Mouse (Mus musculus) forebrain, postnatal 0 days (tissue): ENCODE results near the gene Gm9964. TPM values are rescaled to one million over a fixed set of nuclear protein-coding genes. Genes with fewer than 3 reads are reported as not detected.
A peak's percentile ranks its signal among the peaks of the same experiment; 100 is the strongest.

ENCODE experiments used
- ATAC-seq: fragments of 200-750 bp; cut with Nextera tagmentation; 2 replicates; pipeline ENCODE4 v1.8.0; 2017; ENCODE audit warnings: mild to moderate bottlenecking, moderate library complexity
- DNase-seq: peaks from one replicate; pipeline ENCODE4 v3.0.0-alpha.2; 2015
- H3K27ac ChIP-seq: fragments of 300-500 bp; sonication (generic); 2 replicates; pipeline ENCODE4 v1.5.1; 2014; ENCODE audit warnings: low read depth, mild to moderate bottlenecking, antibody characterized with exemption, low read length, moderate library complexity, mixed read lengths
- H3K27me3 ChIP-seq: fragments of 300-500 bp; sonication (generic); 2 replicates; pipeline ENCODE4 v1.6.1; 2014; ENCODE audit warnings: mild to moderate bottlenecking, low read length, mixed read lengths; ENCODE audit not compliant: insufficient read depth
- H3K36me3 ChIP-seq: fragments of 300-500 bp; sonication (generic); 2 replicates; pipeline ENCODE4 v1.6.1; 2014; ENCODE audit warnings: mild to moderate bottlenecking, moderate library complexity; ENCODE audit not compliant: insufficient read depth
- H3K4me1 ChIP-seq: fragments of 300-500 bp; sonication (generic); 2 replicates; pipeline ENCODE4 v1.6.1; 2014; ENCODE audit warnings: antibody characterized with exemption; ENCODE audit not compliant: insufficient read depth
- H3K4me2 ChIP-seq: fragments of 300-500 bp; sonication (generic); 2 replicates; pipeline ENCODE4 v1.6.1; 2014; ENCODE audit warnings: low read depth, mild to moderate bottlenecking, moderate library complexity
- H3K4me3 ChIP-seq: fragments of 300-500 bp; sonication (generic); 2 replicates; pipeline ENCODE4 v1.5.1; 2014; ENCODE audit warnings: low read depth, low read length, mixed read lengths
- H3K9ac ChIP-seq: fragments of 300-500 bp; sonication (generic); 2 replicates; pipeline ENCODE4 v1.6.1; 2014; ENCODE audit warnings: mild to moderate bottlenecking
- H3K9me3 ChIP-seq: fragments of 300-500 bp; sonication (generic); 2 replicates; pipeline ENCODE4 v1.6.1; 2016; ENCODE audit warnings: low read length
- CTCF ChIP-seq: sonication (generic); IDR thresholded peaks from 2 replicates; pipeline ENCODE4 v1.5.1; 2016; ENCODE audit warnings: antibody characterized with exemption, control low read depth, low read depth
- WGBS: fragments of 180-500 bp; shearing (Covaris S2); extraction: QIAGEN DNeasy Blood & Tissue Kit; methylation state at CpG from one replicate; pipeline ENCODE4 v1.1.7; 2014; 5-methylcytosine and 5-hydroxymethylcytosine counted together
- polyA plus RNA-seq: library from polyadenylated mRNA; unstranded; fragments of >200 nt; fragmentation: Nextera tagmentation; extraction: Ambion mirVana; gene quantifications from 2 replicates; pipeline ENCODE4 v1.2.1, GENCODE M21; 2015
- total RNA-seq: library from RNA; depleted of rRNA; stranded (reverse); fragments of >200 nt; gene quantifications from 2 replicates; pipeline ENCODE4 v1.2.3, GENCODE M21; 2014

Gene Gm9964
- total and polyA plus RNA-seq, 2 experiments from 2014 or later: not detected

- H3K27me3 ChIP-seq: no peaks in the 10 kb centered on the region
- DNase-seq (no peak), ATAC-seq (no peak)
- H3K9me3 ChIP-seq: no peaks in the 10 kb centered on the region
- no peaks in the 10 kb centered on the region for H3K36me3 ChIP-seq
- H3K4me2 ChIP-seq: no peak overlapping the region
- no peak overlapping the region for H3K4me3 ChIP-seq
- no peak overlapping the region for H3K27ac ChIP-seq
- 97% methylated on average over 1 of the region's 1 CpGs for WGBS
- H3K9ac ChIP-seq: no peak overlapping the region
- H3K4me1 ChIP-seq: no peaks in the 10 kb centered on the region
- TF ChIP-seq CTCF: no peak
Measured at GRCm38 (mm10) chr11:79329585-79329984, 32.9 kb upstream of the Gm9964 start.

GRCm38 (mm10) chr11:79328060-79328459 is 31.4 kb upstream of the Gm9964 start:
- H3K4me1 ChIP-seq: no peaks in the 10 kb centered on the region
- H3K4me3 ChIP-seq: no peak overlapping the region
- no peaks in the 10 kb centered on the region for H3K9me3 ChIP-seq
- no peak overlapping the region for H3K27ac ChIP-seq
- no peak overlapping the region for H3K4me2 ChIP-seq
- no peak for TF ChIP-seq CTCF
- H3K27me3 ChIP-seq: no peaks in the 10 kb centered on the region
- ATAC-seq (no peak), DNase-seq (no peak)
- no peak overlapping the region for H3K9ac ChIP-seq
- 92% methylated on average over 4 of the region's 4 CpGs for whole genome bisulfite sequencing
- H3K36me3 ChIP-seq: no peaks in the 10 kb centered on the region

GRCm38 (mm10) chr11:79327106-79327505 is 30.4 kb upstream of the Gm9964 start:
- ATAC-seq (no peak), DNase-seq (no peak)
- TF ChIP-seq CTCF: no peak
- Histone ChIP-seq H3K4me2 (no peak overlapping the region), H3K4me1 (no peaks in the 10 kb centered on the region), H3K9ac (no peak overlapping the region), H3K9me3 (no peaks in the 10 kb centered on the region), H3K4me3 (no peak overlapping the region), H3K36me3 (no peaks in the 10 kb centered on the region), H3K27me3 (no peaks in the 10 kb centered on the region), H3K27ac (no peak overlapping the region)
- 20% methylated on average over 4 of the region's 4 CpGs for WGBS

GRCm38 (mm10) chr11:79325663-79326062 is 29.0 kb upstream of the Gm9964 start:
- H3K9ac ChIP-seq: no peak overlapping the region
- WGBS: 89% methylated on average over 8 of the region's 8 CpGs
- H3K27ac ChIP-seq: no peak overlapping the region

GRCm38 (mm10) chr11:79323985-79324685 is 27.4 kb upstream of the Gm9964 start:
- H3K4me1 ChIP-seq: no peaks in the 10 kb centered on the region
- DNase-seq: no peak

More at GRCm38 (mm10) chr11:79325663-79326062, 29.0 kb upstream of the Gm9964 start:
- Histone ChIP-seq H3K4me2 (no peak overlapping the region), H3K27me3 (no peaks in the 10 kb centered on the region), H3K4me3 (no peak overlapping the region), H3K36me3 (no peaks in the 10 kb centered on the region), H3K4me1 (no peaks in the 10 kb centered on the region), H3K9me3 (no peaks in the 10 kb centered on the region)
- ATAC-seq: no peak
- no peak for DNase-seq
- no peak for TF ChIP-seq CTCF

GRCm38 (mm10) chr11:79319807-79320206 is 23.1 kb upstream of the Gm9964 start:
- WGBS: 83% methylated on average over 7 of the region's 7 CpGs
- ATAC-seq (no peak), DNase-seq (no peak)
- TF ChIP-seq CTCF: no peak
- no peaks in the 10 kb centered on the region for H3K36me3 ChIP-seq
- H3K4me1 ChIP-seq: no peaks in the 10 kb centered on the region
- no peak overlapping the region for H3K27ac ChIP-seq
- H3K9me3 ChIP-seq: no peaks in the 10 kb centered on the region
- H3K4me3 ChIP-seq: no peak overlapping the region
- H3K9ac ChIP-seq: no peak overlapping the region
- no peaks in the 10 kb centered on the region for H3K27me3 ChIP-seq
- H3K4me2 ChIP-seq: no peak overlapping the region

More at GRCm38 (mm10) chr11:79323985-79324685, 27.4 kb upstream of the Gm9964 start:
- H3K36me3 ChIP-seq: no peaks in the 10 kb centered on the region
- no peaks in the 10 kb centered on the region for H3K9me3 ChIP-seq
- H3K9ac ChIP-seq: no peak overlapping the region
- H3K4me3 ChIP-seq: no peak overlapping the region
- H3K27me3 ChIP-seq: no peaks in the 10 kb centered on the region
- H3K4me2 ChIP-seq: no peak overlapping the region
- no peak for TF ChIP-seq CTCF
- no peak overlapping the region for H3K27ac ChIP-seq
- ATAC-seq: no peak
- 64% methylated on average over 12 of the region's 12 CpGs for WGBS

GRCm38 (mm10) chr11:79316807-79317345 is 20.2 kb upstream of the Gm9964 start:
- Histone ChIP-seq H3K4me2 (no peak overlapping the region), H3K9ac (no peak overlapping the region), H3K4me1 (no peaks in the 10 kb centered on the region), H3K27me3 (no peaks in the 10 kb centered on the region), H3K36me3 (no peaks in the 10 kb centered on the region), H3K4me3 (no peak overlapping the region), H3K9me3 (no peaks in the 10 kb centered on the region), H3K27ac (no peak overlapping the region)
- no peak for TF ChIP-seq CTCF
- DNase-seq (peak; percentile 43), ATAC-seq (no peak)
- WGBS: 35% methylated on average over 8 of the region's 8 CpGs
